Mouse (Mus musculus): ENCODE data around the gene Olfr862.

The Olfr862 gene

DNA sequence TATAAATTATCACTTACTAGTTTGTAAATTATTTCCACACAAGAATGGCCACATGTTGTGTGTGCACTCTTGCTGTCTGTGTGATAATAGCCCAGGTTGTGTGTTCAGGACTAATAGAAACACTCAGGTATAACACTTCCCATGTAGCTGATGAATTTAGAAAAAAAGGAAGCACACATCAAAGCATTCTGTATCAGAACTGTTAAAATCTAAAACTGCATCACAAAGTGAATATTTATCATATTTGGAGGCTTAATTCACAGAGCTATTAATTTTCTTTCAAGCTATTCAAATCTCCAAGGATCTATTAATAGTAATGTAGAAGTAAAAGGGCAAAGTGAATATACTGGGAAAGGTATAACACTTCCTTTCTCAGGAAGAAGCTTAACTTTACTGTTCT, at the start of gene Olfr862:
TSS of gene Olfr862 (minus strand) at position 101 of the 400 bp plus-strand sequence.
- in situ Hi-C loops (cut with MboI, MseI) = no loop called here

- in situ Hi-C loops (cut with MboI, MseI) = no loop called here
These were observed 28.8 kb upstream of the Olfr862 start, which contains the start of gene Olfr77 for GRCm38 (mm10) chr9:19916565-19916964. Olfr77 (plus strand) TSS chr9:19916865.

GRCm38 (mm10) chr9:19911170-19911569, 23.4 kb upstream of the Olfr862 start:
- in situ Hi-C loops (cut with MboI, MseI) = no loop called here

GRCm38 (mm10) chr9:19849647-19850046, 38.2 kb downstream of the Olfr862 start, which contains the start of gene Olfr860:
Olfr860 (minus strand) TSS chr9:19849747.
- in situ Hi-C loops (cut with MboI, MseI) = no loop called here

Data from T-helper 17 cell (primary cell).